Mouse (Mus musculus) T-helper 2 cell (primary cell): ENCODE results near the gene Otud1.

ENCODE experiments used
- in situ Hi-C: fragments of 300-600 bp; cut with MboI, MseI; formaldehyde crosslinking; loops from one replicate; pipeline ENCODE4 v1.15.1; 2025; ENCODE audit warnings: high pct_unique_total_duplicates

The Otud1 gene

DNA sequence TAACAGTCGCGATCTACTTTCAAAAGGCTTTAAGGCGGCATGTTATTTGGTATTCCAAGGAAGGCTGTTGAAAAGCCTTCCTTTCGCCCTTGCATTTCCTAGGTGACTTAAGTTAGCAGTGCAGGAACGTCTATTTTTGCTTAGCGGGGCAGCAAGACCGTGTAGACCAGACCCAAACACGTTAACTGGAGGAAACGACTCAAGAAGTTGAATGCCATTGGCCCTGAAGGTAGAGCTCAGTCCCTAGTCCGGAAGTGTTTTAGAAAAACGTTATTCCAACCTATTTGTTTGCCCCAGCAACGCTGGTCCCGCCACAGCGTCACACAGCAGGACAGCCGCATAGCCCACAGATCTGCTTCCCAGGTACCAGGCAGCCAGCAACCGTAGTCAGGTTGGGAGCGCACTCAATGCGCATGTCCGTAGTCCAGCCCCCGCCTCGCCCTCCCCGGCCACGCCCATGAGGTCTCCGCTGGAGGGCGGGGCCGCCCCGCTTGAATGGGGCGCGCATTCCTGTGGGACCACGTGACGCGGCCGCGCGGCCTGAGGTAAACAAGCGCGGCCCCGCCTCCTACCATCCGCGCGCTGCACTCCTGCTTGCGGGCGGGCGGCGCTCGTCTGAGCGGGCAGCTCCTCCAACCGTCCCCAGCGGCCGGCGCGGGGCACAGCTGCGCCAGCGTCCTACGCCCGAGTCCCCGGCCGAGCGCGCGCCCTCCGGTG lies at the start of gene Otud1:
Gene Otud1, plus strand, starts transcription at position 595 of the 717 bp plus-strand sequence.
- in situ Hi-C loops, result no loop called here

GRCm38 (mm10) chr2:19607852-19608251 lies 49.7 kb upstream of the Otud1 start:
- in situ Hi-C loops, result no loop called here

DNA sequence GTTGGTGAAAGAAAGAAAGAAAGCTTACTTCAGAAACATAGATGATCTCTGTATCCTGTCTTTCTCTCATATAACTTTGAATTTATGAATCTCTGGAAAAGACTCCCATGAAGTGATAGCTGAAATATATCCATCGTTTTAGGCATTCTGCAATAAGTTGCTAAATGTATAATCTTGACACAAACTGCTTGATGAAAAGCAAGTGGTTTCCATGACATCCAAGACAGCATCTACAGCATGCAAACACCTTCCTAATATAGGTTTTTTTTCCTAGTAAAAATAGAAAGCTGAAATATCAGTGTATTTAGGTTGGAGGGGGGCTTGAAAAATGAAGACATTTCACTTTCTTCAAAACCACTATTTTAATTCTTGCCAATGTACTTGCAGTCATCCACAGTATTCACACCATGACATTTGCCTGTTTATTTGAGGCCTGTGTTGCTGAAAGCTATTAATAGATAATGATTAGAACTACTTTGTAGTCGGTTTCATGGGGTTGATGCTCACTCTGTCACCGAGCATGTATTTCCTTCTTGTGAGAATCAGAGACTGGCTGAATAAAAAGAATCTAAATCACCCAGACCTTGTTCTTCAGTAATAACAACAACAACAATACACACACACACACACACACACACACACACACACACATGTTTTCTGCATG lies 49.0 kb upstream of the Otud1 start:
- in situ Hi-C loops, result no loop called here

- in situ Hi-C loops, result no loop called here
These were observed 35.5 kb upstream of the Otud1 start for GRCm38 (mm10) chr2:19622041-19622440.

DNA sequence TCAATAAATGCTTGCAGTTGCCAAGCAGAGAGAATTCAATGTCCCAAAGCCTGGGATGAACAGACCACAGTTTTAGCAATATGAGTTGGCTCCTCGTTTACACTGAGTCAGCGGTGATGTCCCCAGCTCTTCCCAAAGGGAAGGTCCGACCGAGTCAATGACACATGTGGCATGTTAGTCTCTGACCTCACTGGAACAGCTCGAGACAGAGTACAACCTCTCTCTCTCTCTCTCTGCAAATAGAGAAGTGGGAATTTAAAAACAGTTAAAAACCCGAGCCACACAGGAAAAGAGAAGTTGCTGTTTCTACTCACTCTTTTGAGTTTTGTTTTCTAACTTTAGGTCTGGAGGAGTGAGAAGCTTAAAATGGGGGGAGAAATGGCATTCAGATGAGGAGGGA lies 30.5 kb upstream of the Otud1 start:
- in situ Hi-C loops, result loop anchor here (5.0 to 25.0 kb wide), 2 partner anchors 75 to 715 kb away; partner anchors contain the start of gene 4921504E06Rik

DNA sequence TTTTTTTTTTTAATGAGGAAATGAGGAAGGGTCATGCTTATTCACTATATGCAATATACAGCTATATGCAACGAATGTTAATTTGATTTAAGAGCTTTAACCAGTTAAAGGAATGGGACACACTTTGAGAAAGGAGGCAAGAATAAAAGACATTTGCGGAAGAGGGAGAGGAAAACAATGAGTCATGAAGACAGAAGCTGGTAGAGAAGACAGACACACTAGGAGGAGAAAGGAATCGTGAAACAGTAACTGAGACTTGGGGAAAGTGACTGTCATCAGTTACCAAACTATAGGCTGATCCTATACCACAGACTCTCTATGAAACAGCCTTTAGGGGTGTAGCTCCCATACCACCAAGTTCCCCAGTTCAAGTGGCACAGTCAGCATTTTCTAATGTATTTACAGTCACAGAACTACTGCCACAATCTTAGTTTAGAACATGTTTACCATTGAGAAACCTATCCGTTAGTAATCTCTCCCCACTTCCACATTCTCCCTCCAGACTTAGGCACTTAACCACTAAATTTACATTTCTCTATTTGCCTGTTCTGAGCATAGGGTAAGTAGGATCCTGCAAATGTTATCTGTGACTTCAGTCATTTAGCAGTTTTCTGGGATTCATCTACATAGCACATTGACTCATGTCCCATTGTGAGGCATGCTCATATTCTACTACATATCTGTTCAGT lies 29.5 kb upstream of the Otud1 start:
- in situ Hi-C loops, result loop anchor here (5.0 to 25.0 kb wide), 2 partner anchors 76 to 716 kb away; partner anchors contain the start of gene 4921504E06Rik

GRCm38 (mm10) chr2:19630544-19630943 lies 27.0 kb upstream of the Otud1 start:
- in situ Hi-C loops, result loop anchor here (10.0 to 25.0 kb wide), 2 partner anchors 336 to 718 kb away; no protein-coding TSS in a partner anchor

DNA sequence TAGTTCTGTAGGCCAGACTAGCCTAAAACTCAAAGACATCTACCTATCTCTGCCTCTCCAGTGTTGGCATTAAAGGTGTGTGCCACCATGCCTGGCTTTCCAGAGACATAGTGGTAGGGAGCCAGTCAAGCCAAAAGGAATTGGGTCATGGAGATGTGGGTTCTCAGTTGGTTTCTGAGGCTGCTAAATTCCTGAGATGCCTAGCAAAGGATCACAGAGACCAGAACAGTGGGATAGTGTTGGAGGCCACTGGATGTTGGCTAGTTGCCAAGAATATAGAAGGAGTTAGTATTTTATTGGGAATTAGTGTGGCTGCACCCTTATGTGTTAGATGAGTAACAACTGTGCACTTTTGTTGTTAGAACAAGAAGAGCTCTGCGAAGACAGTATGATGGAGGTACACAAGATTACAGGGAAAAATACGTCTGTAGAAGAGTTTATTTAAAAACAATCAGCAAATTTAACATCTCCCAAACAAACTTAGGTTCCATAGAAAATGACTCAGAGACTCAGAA lies 24.1 kb upstream of the Otud1 start:
- in situ Hi-C loops, result loop anchor here (10.0 to 25.0 kb wide), 2 partner anchors 339 to 721 kb away; no protein-coding TSS in a partner anchor

DNA sequence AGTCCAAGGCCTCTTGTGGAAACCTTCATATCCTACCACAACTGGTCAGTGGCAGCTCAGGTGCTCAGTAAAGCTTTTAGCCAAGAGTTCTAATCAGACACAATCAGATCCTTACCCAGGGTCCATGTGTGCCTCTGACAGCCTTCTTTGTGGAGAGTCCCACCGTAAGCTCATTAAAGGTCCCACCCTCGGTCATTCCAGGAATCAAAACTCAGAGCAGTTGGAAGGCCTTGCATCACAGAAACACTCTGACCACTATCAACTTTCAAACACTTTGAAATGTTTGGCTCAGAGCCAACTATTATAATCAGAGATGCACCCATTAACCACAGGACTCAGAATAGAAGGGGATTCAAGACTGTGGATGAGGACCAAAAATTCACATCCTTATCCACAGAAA lies 12.4 kb upstream of the Otud1 start:
- in situ Hi-C loops, result loop anchor here (10.0 to 25.0 kb wide), 2 partner anchors 733 to 1590 kb away; partner anchors contain the start of gene Mllt10

GRCm38 (mm10) chr2:19646144-19646543 lies 11.4 kb upstream of the Otud1 start:
- in situ Hi-C loops, result loop anchor here (10.0 to 25.0 kb wide), 2 partner anchors 734 to 1591 kb away; partner anchors contain the start of gene Mllt10

DNA sequence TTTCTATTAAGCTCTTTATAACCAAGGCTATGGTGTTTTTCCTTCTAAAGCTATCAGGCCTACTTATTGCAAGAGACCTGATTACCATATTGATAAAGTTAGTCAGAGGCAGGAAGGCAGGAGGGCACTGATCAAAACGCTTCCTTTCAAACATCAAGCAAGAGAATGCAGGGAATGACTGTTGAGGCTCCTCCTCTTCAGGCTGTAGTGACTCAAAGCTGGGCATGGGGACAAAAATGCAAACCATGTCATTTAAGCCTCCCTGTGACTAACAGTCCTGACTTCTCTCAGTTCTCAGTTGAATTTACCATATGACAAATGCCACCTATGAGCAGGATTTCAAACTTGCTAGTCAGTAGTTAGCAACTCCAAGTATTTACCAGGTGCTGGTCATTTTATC lies 10.6 kb upstream of the Otud1 start:
- in situ Hi-C loops, result loop anchor here (10.0 to 25.0 kb wide), 2 partner anchors 735 to 1592 kb away; partner anchors contain the start of gene Mllt10

DNA sequence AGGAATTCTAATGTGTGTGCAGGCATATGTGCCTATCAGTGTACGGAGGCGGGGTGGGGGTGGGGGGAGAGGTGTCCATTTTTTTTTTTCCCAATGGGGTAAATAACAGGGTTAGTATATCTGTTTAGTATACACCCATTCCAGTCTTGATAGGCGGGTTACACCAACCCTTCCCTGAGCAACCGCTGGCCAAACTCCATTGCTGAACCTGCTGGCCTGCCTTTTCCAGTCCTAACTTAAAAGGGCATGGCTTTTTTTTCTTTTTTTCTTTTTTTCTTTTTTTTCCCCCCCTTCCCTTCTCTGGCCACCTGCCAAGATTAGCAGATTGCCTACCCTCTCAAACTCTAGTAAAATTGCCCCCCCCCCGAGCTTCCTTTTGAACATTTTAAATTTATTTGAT lies 1.1 kb upstream of the Otud1 start:
- in situ Hi-C loops, result no loop called here

- in situ Hi-C loops, result no loop called here
These were observed 483 bp downstream of the Otud1 start for GRCm38 (mm10) chr2:19657881-19658589.

GRCm38 (mm10) chr2:19658661-19659384 lies 1.3 kb downstream of the Otud1 start:
- in situ Hi-C loops, result no loop called here

DNA sequence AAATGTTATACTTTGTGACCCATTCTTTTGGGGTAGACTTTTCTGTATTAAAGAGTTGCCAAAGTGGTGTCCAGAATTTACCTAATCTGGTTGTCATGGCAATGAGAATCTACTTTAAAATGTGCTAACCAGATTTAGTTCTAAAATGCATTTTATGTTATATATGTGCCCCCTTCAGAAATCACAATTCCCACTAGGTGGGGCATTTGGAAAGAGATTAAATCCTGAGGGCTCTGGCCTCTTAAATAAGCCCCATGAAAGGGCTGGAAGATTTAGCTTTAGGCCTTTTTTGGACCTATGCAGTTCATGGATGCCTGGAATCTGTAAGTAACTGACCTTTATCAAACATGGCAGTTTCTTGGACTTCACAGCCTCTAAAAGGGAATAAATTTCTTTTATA lies 3.3 kb downstream of the Otud1 start:
- in situ Hi-C loops, result no loop called here

DNA sequence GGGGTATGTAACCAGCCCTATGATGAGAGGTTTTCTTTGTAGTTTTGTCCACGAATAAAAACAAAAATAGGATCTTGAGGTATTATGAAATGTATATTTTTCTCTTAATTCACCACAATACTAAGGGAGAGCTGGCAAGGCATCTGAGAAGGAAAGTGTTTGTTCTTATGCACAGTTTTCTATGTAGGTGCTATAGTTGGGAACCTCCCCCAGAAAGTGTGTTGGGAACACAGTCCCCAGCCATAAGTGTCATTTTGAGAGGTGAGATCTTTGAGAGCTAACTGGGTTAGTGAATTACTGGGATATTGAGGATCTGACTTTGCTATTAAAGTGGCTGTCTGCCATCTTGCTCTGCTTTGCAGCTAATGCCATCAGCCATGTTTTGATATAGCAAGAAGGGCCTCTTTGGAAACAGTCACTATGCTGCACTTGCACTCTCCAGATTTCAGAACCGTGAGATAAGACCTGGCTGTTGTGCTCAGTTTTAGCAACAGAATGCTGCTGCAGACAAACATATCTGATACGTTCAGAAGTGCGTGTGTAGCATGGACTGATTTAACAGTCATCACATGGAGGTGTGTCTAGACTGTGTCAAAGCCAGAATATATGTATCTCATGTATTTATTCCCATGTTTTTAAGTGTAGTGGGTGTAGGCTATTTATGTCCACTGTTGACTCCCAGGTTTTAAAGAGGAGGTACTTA lies 5.7 kb downstream of the Otud1 start:
- in situ Hi-C loops, result no loop called here

GRCm38 (mm10) chr2:19664147-19664546 lies 6.6 kb downstream of the Otud1 start:
- in situ Hi-C loops, result no loop called here

GRCm38 (mm10) chr2:19664555-19665475 lies 7.3 kb downstream of the Otud1 start:
- in situ Hi-C loops, result no loop called here

DNA sequence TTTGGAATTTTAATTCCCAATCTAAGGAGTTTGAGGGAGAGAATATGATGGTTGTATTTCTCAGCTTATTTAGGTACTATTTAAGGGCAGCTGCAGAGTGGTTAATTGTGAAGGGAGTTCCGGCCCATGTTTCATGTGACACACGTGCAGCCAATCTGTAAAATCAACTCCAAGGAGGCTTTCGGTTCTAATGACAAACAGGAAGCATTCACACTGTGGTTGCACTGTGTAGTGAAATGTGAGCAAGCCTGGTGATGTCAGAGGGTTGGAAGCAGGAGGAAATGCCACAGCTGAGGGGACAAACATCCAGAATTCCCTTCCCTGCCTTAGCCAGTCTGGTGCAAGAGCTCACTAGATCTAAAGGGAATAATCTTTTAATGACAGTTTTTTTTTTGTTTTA lies 8.3 kb downstream of the Otud1 start:
- in situ Hi-C loops, result no loop called here
